8 mouse cellular contexts compared by ENCODE assay signal in genomic region chr1:39651241-39651548, GRCm38 (mm10). TPM values are rescaled to one million over a fixed set of nuclear protein-coding genes. Genes with fewer than 3 reads are reported as not detected.
DNase-seq lines count a peak whose midpoint lies in the region; ATAC-seq lines count a peak whose summit lies in the region.

Creg2 (minus strand) TSS chr1:39651474.

- ATAC-seq in kidney, embryonic 15.5 days (replicated peaks; ENCODE audit: low FRiP score) = no peak
- ATAC-seq in common myeloid progenitor, adult 5-6 weeks (replicated peaks; ENCODE audit: low read depth, poor library complexity, severe bottlenecking) = peak; percentile 33
- no peak for ATAC-seq in liver, embryonic 16.5 days (ENCODE audit: low read depth)

- peaks cover 19% of the 10 kb centered on the region for H3K4me1 ChIP-seq in kidney, embryonic 15.5 days
- H3K4me1 ChIP-seq in liver, embryonic 16.5 days (ENCODE audit: control insufficient read depth, low read depth, low read length) = no peaks in the 10 kb centered on the region

- H3K27me3 ChIP-seq in kidney, embryonic 15.5 days = peaks cover 60% of the 10 kb centered on the region
- peaks cover 35% of the 10 kb centered on the region for H3K27me3 ChIP-seq in liver, embryonic 16.5 days (ENCODE audit: control insufficient read depth, insufficient read depth, low read depth, low read length)

- DNase-seq in kidney, adult 11 months = no peak
- peak; percentile 54 for DNase-seq in induced T-regulatory cell, adult 2 months (ENCODE audit: low read depth)
- DNase-seq in B cell, adult 2 months = no peak
- no peak for DNase-seq in ovary, postnatal 36 days (ENCODE audit: low spot score)
- DNase-seq in kidney, postnatal 10 days = no peak

- H3K4me3 ChIP-seq in kidney, embryonic 15.5 days (replicated peaks) = peak within 1 kb of the TSS; percentile 52
- peak within 1 kb of the TSS; percentile 45 for H3K4me3 ChIP-seq in liver, embryonic 16.5 days (ENCODE audit: low read depth, low read length)

- H3K4me2 ChIP-seq in kidney, embryonic 15.5 days = peak within 1 kb of the TSS; percentile 95
- peak within 1 kb of the TSS; percentile 73 for H3K4me2 ChIP-seq in liver, embryonic 16.5 days (ENCODE audit: low read depth, low read length)

- WGBS in kidney, embryonic 15.5 days = 37% methylated on average over 9 of the region's 9 CpGs
- 31% methylated on average over 9 of the region's 9 CpGs for WGBS in liver, embryonic 16.5 days (ENCODE audit: insufficient replicate concordance)

- no peaks in the 10 kb centered on the region for H3K36me3 ChIP-seq in kidney, embryonic 15.5 days
- H3K36me3 ChIP-seq in liver, embryonic 16.5 days (ENCODE audit: control insufficient read depth, insufficient read depth) = no peaks in the 10 kb centered on the region

- peak within 1 kb of the TSS; percentile 31 for H3K9ac ChIP-seq in kidney, embryonic 15.5 days
- H3K9ac ChIP-seq in liver, embryonic 16.5 days (ENCODE audit: low read depth, low read length) = no peak within 1 kb of the TSS

- no peak within 1 kb of the TSS for H3K27ac ChIP-seq in kidney, embryonic 15.5 days
- H3K27ac ChIP-seq in liver, embryonic 16.5 days (ENCODE audit: low read length) = no peak within 1 kb of the TSS

- no peaks in the 10 kb centered on the region for H3K9me3 ChIP-seq in kidney, embryonic 15.5 days (replicated peaks)
- no peaks in the 10 kb centered on the region for H3K9me3 ChIP-seq in liver, embryonic 16.5 days (replicated peaks; ENCODE audit: control insufficient read depth, low read length)

RNA-seq across cellular contexts. Expression of gene Creg2, which starts in this region (rescaled TPM):
- 0.08 and 0.18 TPM in 2 replicates for polyA plus RNA-seq in kidney, embryonic 15.5 days (2015; fragmentation: Nextera tagmentation; extraction: Ambion mirVana)
- not detected in 2 replicates for total RNA-seq in common myeloid progenitor, adult 5-6 weeks (2017)
- not detected in 2 replicates for polyA plus RNA-seq in liver, embryonic 16.5 days (2015; fragmentation: Nextera tagmentation; extraction: Ambion mirVana)

Comparison
In these comparisons a context has a peak if more than half of its experiments do, and no peak if none do; other contexts are left out.
1. Peak in ATAC-seq in common myeloid progenitor, adult 5-6 weeks; RNA of the gene not detected or under 1 TPM.